Mouse (Mus musculus) liver, embryonic 14.5 days (tissue): ENCODE results near the gene Kctd4. TPM values are rescaled to one million over a fixed set of nuclear protein-coding genes. Genes with fewer than 3 reads are reported as not detected.

Source experiments
- ATAC-seq: fragments of 200-750 bp; cut with Nextera tagmentation; 2 replicates; pipeline ENCODE4 v1.8.0; 2017; ENCODE audit warnings: moderate number of reproducible peaks, mild to moderate bottlenecking, moderate library complexity; ENCODE audit not compliant: insufficient read depth
- DNase-seq, 3 experiments: peaks; one replicate each; pipeline ENCODE4 v3.0.0-alpha.2; 2012 to 2013; ENCODE audit warnings: low read depth in 3 of 3, low spot score in 3 of 3
- H3K27ac ChIP-seq: fragments of 300-500 bp; sonication (generic); 2 replicates; pipeline ENCODE4 v1.5.1; 2014; ENCODE audit warnings: moderate library complexity, mild to moderate bottlenecking, control low read depth, inconsistent platforms
- H3K27me3 ChIP-seq: fragments of 300-500 bp; sonication (generic); 2 replicates; pipeline ENCODE4 v1.6.1; 2014; ENCODE audit warnings: mild to moderate bottlenecking, low read length, moderate library complexity; ENCODE audit not compliant: control insufficient read depth, insufficient read depth
- H3K36me3 ChIP-seq: fragments of 300-500 bp; sonication (generic); replicated peaks from 2 replicates; pipeline ENCODE4 v1.6.1; 2014; ENCODE audit warnings: low read depth; ENCODE audit not compliant: control insufficient read depth, insufficient read depth
- H3K4me1 ChIP-seq, 2 experiments: fragments of 200-500 bp in 1 of 2; fragments of 300-500 bp in 1 of 2; sonication (generic) in 1 of 2; replicated peaks; 2 replicates each; pipeline ENCODE4 v1.6.1; 2012 to 2014; ENCODE audit warnings: antibody characterized with exemption in 1 of 2, inconsistent platforms in 1 of 2, low read length in 1 of 2; ENCODE audit not compliant: control insufficient read depth in 2 of 2, insufficient read depth in 2 of 2
- H3K4me2 ChIP-seq: fragments of 300-500 bp; sonication (generic); 2 replicates; pipeline ENCODE4 v1.6.1; 2014; ENCODE audit warnings: low read depth, mild to moderate bottlenecking, control low read depth, moderate library complexity
- H3K4me3 ChIP-seq, 2 experiments: fragments of 200-500 bp in 1 of 2; fragments of 300-500 bp in 1 of 2; sonication (generic) in 1 of 2; 2 replicates each; pipeline ENCODE4 v1.5.1; 2012 to 2014; ENCODE audit warnings: low read depth in 2 of 2, low read length in 2 of 2, mild to moderate bottlenecking in 2 of 2, control low read depth in 1 of 2, inconsistent platforms in 1 of 2, moderate library complexity in 1 of 2; ENCODE audit not compliant: insufficient read depth in 1 of 2
- H3K9ac ChIP-seq: fragments of 300-500 bp; sonication (generic); replicated peaks from 2 replicates; pipeline ENCODE4 v1.6.1; 2014; ENCODE audit warnings: mild to moderate bottlenecking, control low read depth, moderate library complexity
- H3K9me3 ChIP-seq: fragments of 300-500 bp; sonication (generic); 2 replicates; pipeline ENCODE4 v1.6.1; 2016; ENCODE audit warnings: low read length, mixed read lengths; ENCODE audit not compliant: control insufficient read depth
- CTCF ChIP-seq: IDR thresholded peaks from 2 replicates; pipeline ENCODE4 v1.5.1; 2016; ENCODE audit warnings: antibody characterized with exemption, low read depth, control low read depth
- EP300 ChIP-seq: IDR thresholded peaks from 2 replicates; pipeline ENCODE4 v1.6.1; 2016; ENCODE audit warnings: antibody characterized with exemption, low read depth
- WGBS: fragments of 180-500 bp; shearing (Covaris S2); extraction: QIAGEN DNeasy Blood & Tissue Kit; methylation state at CpG from one replicate; pipeline ENCODE4 v1.1.7; 2014; ENCODE audit not compliant: insufficient replicate concordance; 5-methylcytosine and 5-hydroxymethylcytosine counted together
- polyA plus RNA-seq, 2 experiments: library from polyadenylated mRNA; depleted of rRNA in 1 of 2; stranded (reverse) in 1 of 2; unstranded in 1 of 2; fragments of >200 nt; fragmentation: Nextera tagmentation in 1 of 2; extraction: Ambion mirVana in 1 of 2; gene quantifications; 2 replicates each; pipeline versions ENCODE4 v1.2.1 to v1.2.3; 2012 to 2014

Gene Kctd4
- polyA plus RNA-seq, 2 experiments = 0.10 TPM; not detected in 1

DNA sequence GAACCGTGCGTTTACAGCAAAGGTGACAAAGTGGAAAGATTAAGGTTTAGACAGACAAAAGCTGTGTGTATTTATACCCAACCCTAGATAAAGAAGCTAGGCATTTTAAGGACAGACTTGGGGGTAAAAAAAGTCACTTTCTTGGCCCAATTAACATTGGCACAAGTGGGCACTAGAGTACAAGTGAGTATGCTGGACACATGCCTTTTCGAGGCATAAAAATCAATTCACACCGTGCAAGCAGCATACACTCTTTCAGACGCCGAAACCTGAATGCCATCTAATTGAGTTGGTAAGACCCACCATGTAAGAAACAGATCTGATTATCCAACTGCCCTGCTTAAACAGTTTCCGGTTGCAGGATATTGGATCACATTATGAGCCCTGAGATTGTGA is 56.3 kb downstream of the Kctd4 start:
- H3K36me3 ChIP-seq = no peaks in the 10 kb centered on the region; the same call in 1 of the 2 replicates
- H3K27me3 ChIP-seq = no peaks in the 10 kb centered on the region
- peaks cover 11 to 14% of the 10 kb centered on the region in 2 experiments for H3K4me1 ChIP-seq
- DNase-seq (no peak), ATAC-seq (peak; percentile 11; the same call in 1 of the 2 replicates)
- peak overlapping the region; percentile 66 for H3K4me2 ChIP-seq
- WGBS = 25% methylated on average over 7 of the region's 7 CpGs
- H3K9ac ChIP-seq = 0 out of 2 replicates have a peak overlapping the region, but pooled peaks have one; percentile 36
- H3K9me3 ChIP-seq = no peaks in the 10 kb centered on the region
- H3K27ac ChIP-seq = no peak overlapping the region
- H3K4me3 ChIP-seq = peak overlapping the region; percentile 62 to 97
- TF ChIP-seq CTCF (no peak), EP300 (no peak)

DNA sequence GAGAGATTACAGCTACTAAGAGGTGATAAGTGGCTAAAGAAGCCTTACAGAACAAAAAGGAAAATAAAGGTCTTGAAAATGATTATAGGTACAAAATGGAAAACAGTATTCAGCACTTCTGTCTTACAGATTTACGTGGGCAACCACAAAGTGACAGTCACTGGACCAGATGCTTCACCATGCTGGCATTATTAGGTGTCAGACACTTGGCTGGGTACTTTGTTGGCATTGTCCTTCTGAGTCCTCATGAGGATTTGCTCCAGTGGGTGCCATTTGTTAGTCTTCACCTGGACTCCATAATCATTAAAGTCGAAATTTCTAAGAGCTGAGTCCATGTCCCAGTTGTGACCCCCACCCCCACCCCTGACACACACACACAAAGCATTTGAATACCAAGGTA is 59.5 kb downstream of the Kctd4 start:
- Histone ChIP-seq H3K27me3 (no peaks in the 10 kb centered on the region), H3K9me3 (no peaks in the 10 kb centered on the region), H3K4me1 (peaks cover 3 to 10% of the 10 kb centered on the region in 2 experiments; a peak in 3 of 4 replicates), H3K9ac (no peak overlapping the region), H3K27ac (no peak overlapping the region), H3K4me3 (no peak overlapping the region), H3K36me3 (no peaks in the 10 kb centered on the region), H3K4me2 (no peak overlapping the region)
- 37% methylated on average over 2 of the region's 2 CpGs for WGBS
- ATAC-seq = no peak
- no peak for DNase-seq
- TF ChIP-seq EP300 (no peak), CTCF (no peak)

Other genes with a start within 250 kb of the Kctd4 start
- 5.2 and 6.9 TPM in 2 replicates for gene Cog3, start 200.5 kb upstream of the Kctd4 start, polyA plus RNA-seq (2012; rRNA removed)
- gene Cog3, start 200.5 kb upstream of the Kctd4 start, polyA plus RNA-seq (2014; fragmentation: Nextera tagmentation; extraction: Ambion mirVana) = 7.3 and 7.8 TPM in 2 replicates
- 2.6 and 3.8 TPM in 2 replicates for gene Slc25a30, start 168.0 kb upstream of the Kctd4 start, polyA plus RNA-seq (2012; rRNA removed)
- 2.0 and 2.8 TPM in 2 replicates for gene Slc25a30, start 168.0 kb upstream of the Kctd4 start, polyA plus RNA-seq (2014; fragmentation: Nextera tagmentation; extraction: Ambion mirVana)
- gene Tpt1, start 109.9 kb upstream of the Kctd4 start, polyA plus RNA-seq (2012; rRNA removed) = 857 and 1,453 TPM in 2 replicates
- 684 and 702 TPM in 2 replicates for gene Tpt1, start 109.9 kb upstream of the Kctd4 start, polyA plus RNA-seq (2014; fragmentation: Nextera tagmentation; extraction: Ambion mirVana)
- 5.8 and 13.1 TPM in 2 replicates for gene Gtf2f2, start 55.9 kb downstream of the Kctd4 start, polyA plus RNA-seq (2012; rRNA removed)
- 24.6 and 27.1 TPM in 2 replicates for gene Gtf2f2, start 55.9 kb downstream of the Kctd4 start, polyA plus RNA-seq (2014; fragmentation: Nextera tagmentation; extraction: Ambion mirVana)
- gene Gpalpp1, start 155.8 kb downstream of the Kctd4 start, polyA plus RNA-seq (2012; rRNA removed) = 2.7 and 3.9 TPM in 2 replicates
- 5.2 and 6.3 TPM in 2 replicates for gene Gpalpp1, start 155.8 kb downstream of the Kctd4 start, polyA plus RNA-seq (2014; fragmentation: Nextera tagmentation; extraction: Ambion mirVana)
- gene Nufip1, start 155.9 kb downstream of the Kctd4 start, polyA plus RNA-seq (2012; rRNA removed) = 1.9 and 3.1 TPM in 2 replicates
- gene Nufip1, start 155.9 kb downstream of the Kctd4 start, polyA plus RNA-seq (2014; fragmentation: Nextera tagmentation; extraction: Ambion mirVana) = 4.6 and 5.3 TPM in 2 replicates